Mouse (Mus musculus): Measurements from ENCODE around the gene Cbs. TPM values are rescaled to one million over a fixed set of nuclear protein-coding genes. Genes with fewer than 3 reads are reported as not detected.

Cbs gene
- total and polyA plus RNA-seq, 3 experiments, result 1.2 to 1.9 (median 1.4) TPM

GRCm38 (mm10) chr17:31677507-31677906 lies 40.5 kb upstream of the Cbs start, which contains the start of gene Cryaa:
TSS of gene Cryaa (plus strand) at chr17:31677807.
- Histone ChIP-seq H3K27ac (ENCODE audit: insufficient read depth, low read depth) (no peak within 1 kb of the TSS), H3K79me2 (replicated peaks; ENCODE audit: control insufficient read depth, extremely low read depth, insufficient read depth, poor library complexity, severe bottlenecking) (no peaks in the 10 kb centered on the region), H3K4me2 (ENCODE audit: insufficient read depth, low read depth, poor library complexity, severe bottlenecking) (peak within 1 kb of the TSS; percentile 13; the same call in 1 of the 2 replicates), H3K36me3 (replicated peaks in 1 of 2; ENCODE audit: control insufficient read depth in 1 of 2, insufficient read depth in 1 of 2, low read length in 1 of 2) (no peaks in the 10 kb centered on the region), H3K9ac (ENCODE audit: insufficient read depth, low read depth) (no peak within 1 kb of the TSS), H3K4me1 (ENCODE audit: control insufficient read depth in 1 of 2, insufficient read depth in 2 of 2) (peaks cover 17 to 25% of the 10 kb centered on the region in 2 experiments), H3K9me3 (replicated peaks; ENCODE audit: low read length) (no peaks in the 10 kb centered on the region), H3K4me3 (replicated peaks in 1 of 3; ENCODE audit: low read depth in 2 of 3, low read length in 2 of 3, poor library complexity in 1 of 3) (no peak within 1 kb of the TSS), H3K27me3 (replicated peaks) (peaks cover 29% of the 10 kb centered on the region)
- TF ChIP-seq CHD1 (IDR thresholded peaks at IDR 0.05; ENCODE audit: low read depth, low read length) (no peak), ZNF384 (IDR thresholded peaks at IDR 0.05; ENCODE audit: low read depth, low read length) (no peak), NRF1 (IDR thresholded peaks at IDR 0.05; ENCODE audit: low read depth, low read length) (no peak), SIN3A (IDR thresholded peaks at IDR 0.05; ENCODE audit: low read length) (no peak)
- DNase-seq (ENCODE audit: extremely low read depth), result no peak
- dilution Hi-C loops (cut with MboI; ENCODE audit: extremely low pct_ligation_motif_present, extremely low pct_unique_long_range_greater_than_20kb, low sequenced_read_pairs) (no loop called here), in situ Hi-C loops (cut with MboI; ENCODE audit: low pct_ligation_motif_present, low pct_unique_long_range_greater_than_20kb, low sequenced_read_pairs) (no loop called here)

DNA sequence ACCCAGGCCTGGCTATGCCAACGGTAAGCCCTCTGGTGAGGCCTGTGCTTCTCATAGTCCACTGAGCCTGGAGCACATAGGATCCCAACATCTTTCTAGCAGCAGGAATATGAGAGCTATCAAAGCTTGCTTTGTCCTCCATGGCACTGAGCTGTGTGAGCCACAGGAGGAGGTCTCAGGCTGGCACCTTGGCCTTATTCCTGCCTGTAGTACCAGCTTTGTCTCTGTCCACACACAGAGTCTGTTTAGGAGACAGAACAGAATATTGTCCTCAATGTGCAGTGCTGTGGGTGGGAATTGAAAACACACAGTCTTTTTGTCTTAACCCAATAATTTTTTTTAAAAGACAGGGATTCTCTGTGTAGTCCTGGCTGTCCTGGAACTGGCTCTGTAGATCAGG lies 37.4 kb upstream of the Cbs start:
- no peak for DNase-seq (ENCODE audit: extremely low read depth)
- no peak overlapping the region for H3K9ac ChIP-seq (ENCODE audit: insufficient read depth, low read depth)
- H3K4me2 ChIP-seq (ENCODE audit: insufficient read depth, low read depth, poor library complexity, severe bottlenecking), result no peak overlapping the region
- H3K9me3 ChIP-seq (replicated peaks; ENCODE audit: low read length), result no peaks in the 10 kb centered on the region
- peaks cover 24% of the 10 kb centered on the region for H3K27me3 ChIP-seq (replicated peaks)
- H3K4me1 ChIP-seq (ENCODE audit: control insufficient read depth in 1 of 2, insufficient read depth in 2 of 2), result peaks cover 0 to 11% of the 10 kb centered on the region in 2 experiments; a peak in 3 of 4 replicates
- H3K27ac ChIP-seq (ENCODE audit: insufficient read depth, low read depth), result no peak overlapping the region
- in situ Hi-C loops (cut with MboI; ENCODE audit: low pct_ligation_motif_present, low pct_unique_long_range_greater_than_20kb, low sequenced_read_pairs), result no loop called here
- H3K79me2 ChIP-seq (replicated peaks; ENCODE audit: control insufficient read depth, extremely low read depth, insufficient read depth, poor library complexity, severe bottlenecking), result no peaks in the 10 kb centered on the region
- no peaks in the 10 kb centered on the region for H3K36me3 ChIP-seq (replicated peaks in 1 of 2; ENCODE audit: control insufficient read depth in 1 of 2, insufficient read depth in 1 of 2, low read length in 1 of 2)
- TF ChIP-seq ZKSCAN1 (IDR thresholded peaks at IDR 0.05; ENCODE audit: borderline replicate concordance, low read depth, low read length), result no peak
- no peak overlapping the region for H3K4me3 ChIP-seq (replicated peaks in 1 of 3; ENCODE audit: low read depth in 2 of 3, low read length in 2 of 3, poor library complexity in 1 of 3)
- dilution Hi-C loops (cut with MboI; ENCODE audit: extremely low pct_ligation_motif_present, extremely low pct_unique_long_range_greater_than_20kb, low sequenced_read_pairs), result no loop called here

- Histone ChIP-seq H3K4me2 (ENCODE audit: insufficient read depth, low read depth, poor library complexity, severe bottlenecking) (no peak overlapping the region), H3K36me3 (replicated peaks in 1 of 2; ENCODE audit: control insufficient read depth in 1 of 2, insufficient read depth in 1 of 2, low read length in 1 of 2) (no peaks in the 10 kb centered on the region), H3K9ac (ENCODE audit: insufficient read depth, low read depth) (no peak overlapping the region), H3K9me3 (replicated peaks; ENCODE audit: low read length) (no peaks in the 10 kb centered on the region), H3K27ac (ENCODE audit: insufficient read depth, low read depth) (no peak overlapping the region), H3K4me1 (ENCODE audit: control insufficient read depth in 1 of 2, insufficient read depth in 2 of 2) (peaks cover 6 to 8% of the 10 kb centered on the region in 2 experiments), H3K4me3 (replicated peaks in 1 of 3; ENCODE audit: low read depth in 2 of 3, low read length in 2 of 3, poor library complexity in 1 of 3) (no peak overlapping the region), H3K79me2 (replicated peaks; ENCODE audit: control insufficient read depth, extremely low read depth, insufficient read depth, poor library complexity, severe bottlenecking) (no peaks in the 10 kb centered on the region), H3K27me3 (replicated peaks) (peaks cover 4% of the 10 kb centered on the region)
- no peak for TF ChIP-seq NELFE (IDR thresholded peaks at IDR 0.05; ENCODE audit: low read depth, low read length)
- TF ChIP-seq MAZ (IDR thresholded peaks at IDR 0.05; ENCODE audit: low read depth, low read length), result no peak
- no peak for TF ChIP-seq ZNF384 (IDR thresholded peaks at IDR 0.05; ENCODE audit: low read depth, low read length)
- dilution Hi-C loops (cut with MboI; ENCODE audit: extremely low pct_ligation_motif_present, extremely low pct_unique_long_range_greater_than_20kb, low sequenced_read_pairs), result no loop called here
- in situ Hi-C loops (cut with MboI; ENCODE audit: low pct_ligation_motif_present, low pct_unique_long_range_greater_than_20kb, low sequenced_read_pairs), result no loop called here
- DNase-seq (ENCODE audit: extremely low read depth), result no peak
Observed at GRCm38 (mm10) chr17:31672279-31672678, 35.2 kb upstream of the Cbs start.

Data from CH12.LX (cell line).